Mouse (Mus musculus) forebrain, postnatal 0 days (tissue): ENCODE data around the gene 4930550C14Rik. TPM values are rescaled to one million over a fixed set of nuclear protein-coding genes. Genes with fewer than 3 reads are reported as not detected.

Experiments used
- ATAC-seq: fragments of 200-750 bp; cut with Nextera tagmentation; 2 replicates; pipeline ENCODE4 v1.8.0; 2017; ENCODE audit warnings: mild to moderate bottlenecking, moderate library complexity
- DNase-seq: peaks from one replicate; pipeline ENCODE4 v3.0.0-alpha.2; 2015
- H3K27ac ChIP-seq: fragments of 300-500 bp; sonication (generic); 2 replicates; pipeline ENCODE4 v1.5.1; 2014; ENCODE audit warnings: low read depth, mild to moderate bottlenecking, antibody characterized with exemption, low read length, moderate library complexity, mixed read lengths
- H3K27me3 ChIP-seq: fragments of 300-500 bp; sonication (generic); 2 replicates; pipeline ENCODE4 v1.6.1; 2014; ENCODE audit warnings: mild to moderate bottlenecking, low read length, mixed read lengths; ENCODE audit not compliant: insufficient read depth
- H3K36me3 ChIP-seq: fragments of 300-500 bp; sonication (generic); 2 replicates; pipeline ENCODE4 v1.6.1; 2014; ENCODE audit warnings: mild to moderate bottlenecking, moderate library complexity; ENCODE audit not compliant: insufficient read depth
- H3K4me1 ChIP-seq: fragments of 300-500 bp; sonication (generic); 2 replicates; pipeline ENCODE4 v1.6.1; 2014; ENCODE audit warnings: antibody characterized with exemption; ENCODE audit not compliant: insufficient read depth
- H3K4me2 ChIP-seq: fragments of 300-500 bp; sonication (generic); 2 replicates; pipeline ENCODE4 v1.6.1; 2014; ENCODE audit warnings: low read depth, mild to moderate bottlenecking, moderate library complexity
- H3K4me3 ChIP-seq: fragments of 300-500 bp; sonication (generic); 2 replicates; pipeline ENCODE4 v1.5.1; 2014; ENCODE audit warnings: low read depth, low read length, mixed read lengths
- H3K9ac ChIP-seq: fragments of 300-500 bp; sonication (generic); 2 replicates; pipeline ENCODE4 v1.6.1; 2014; ENCODE audit warnings: mild to moderate bottlenecking
- H3K9me3 ChIP-seq: fragments of 300-500 bp; sonication (generic); 2 replicates; pipeline ENCODE4 v1.6.1; 2016; ENCODE audit warnings: low read length
- CTCF ChIP-seq: sonication (generic); IDR thresholded peaks from 2 replicates; pipeline ENCODE4 v1.5.1; 2016; ENCODE audit warnings: antibody characterized with exemption, control low read depth, low read depth
- WGBS: fragments of 180-500 bp; shearing (Covaris S2); extraction: QIAGEN DNeasy Blood & Tissue Kit; methylation state at CpG from one replicate; pipeline ENCODE4 v1.1.7; 2014; 5-methylcytosine and 5-hydroxymethylcytosine counted together
- polyA plus RNA-seq: library from polyadenylated mRNA; unstranded; fragments of >200 nt; fragmentation: Nextera tagmentation; extraction: Ambion mirVana; gene quantifications from 2 replicates; pipeline ENCODE4 v1.2.1, GENCODE M21; 2015
- total RNA-seq: library from RNA; depleted of rRNA; stranded (reverse); fragments of >200 nt; gene quantifications from 2 replicates; pipeline ENCODE4 v1.2.3, GENCODE M21; 2014

4930550C14Rik gene
- total and polyA plus RNA-seq, 2 experiments from 2014 or later, result 0.38 to 0.54 TPM

DNA sequence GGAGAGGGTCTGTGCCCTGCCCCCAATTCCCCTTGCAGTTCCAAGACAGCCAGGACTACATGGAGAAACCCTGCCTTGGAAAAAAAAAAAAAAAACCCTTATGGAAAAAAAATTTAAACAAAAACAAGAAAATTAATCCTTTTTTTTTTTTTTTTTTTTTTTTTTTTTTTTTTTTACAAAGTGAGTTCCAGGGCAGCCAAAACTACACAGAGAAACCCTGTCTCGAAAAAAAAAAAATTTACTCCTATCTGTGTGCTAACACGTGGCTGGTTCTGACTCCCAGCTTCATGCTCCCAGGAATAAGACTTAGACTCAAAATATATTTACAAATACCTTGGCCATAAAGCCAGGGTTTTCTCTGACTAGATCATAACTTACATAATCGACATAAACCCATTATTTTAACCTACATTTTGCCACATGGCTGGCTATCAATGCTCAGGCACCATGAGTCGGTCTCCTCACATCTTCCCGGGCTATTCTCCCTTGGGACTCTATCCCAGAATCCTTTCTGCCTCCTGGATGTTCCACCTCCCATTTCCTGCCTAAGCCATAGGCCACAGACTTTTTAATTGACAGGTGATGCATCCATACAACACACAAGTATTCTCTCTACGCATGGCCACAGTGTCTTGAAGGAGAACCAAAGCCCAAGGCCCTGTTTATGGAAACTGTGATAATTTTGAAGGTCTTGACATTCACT is 2.1 kb downstream of the 4930550C14Rik start:
- WGBS, result 87% methylated on average over 6 of the region's 6 CpGs
- ATAC-seq (no peak), DNase-seq (no peak)
- Histone ChIP-seq H3K9me3 (no peaks in the 10 kb centered on the region), H3K27me3 (no peaks in the 10 kb centered on the region), H3K9ac (no peak overlapping the region), H3K4me2 (no peak overlapping the region), H3K4me1 (peaks cover 8% of the 10 kb centered on the region; the same call in 1 of the 2 replicates), H3K4me3 (no peak overlapping the region), H3K27ac (peak overlapping the region; percentile 91), H3K36me3 (no peaks in the 10 kb centered on the region)
- TF ChIP-seq CTCF, result no peak

DNA sequence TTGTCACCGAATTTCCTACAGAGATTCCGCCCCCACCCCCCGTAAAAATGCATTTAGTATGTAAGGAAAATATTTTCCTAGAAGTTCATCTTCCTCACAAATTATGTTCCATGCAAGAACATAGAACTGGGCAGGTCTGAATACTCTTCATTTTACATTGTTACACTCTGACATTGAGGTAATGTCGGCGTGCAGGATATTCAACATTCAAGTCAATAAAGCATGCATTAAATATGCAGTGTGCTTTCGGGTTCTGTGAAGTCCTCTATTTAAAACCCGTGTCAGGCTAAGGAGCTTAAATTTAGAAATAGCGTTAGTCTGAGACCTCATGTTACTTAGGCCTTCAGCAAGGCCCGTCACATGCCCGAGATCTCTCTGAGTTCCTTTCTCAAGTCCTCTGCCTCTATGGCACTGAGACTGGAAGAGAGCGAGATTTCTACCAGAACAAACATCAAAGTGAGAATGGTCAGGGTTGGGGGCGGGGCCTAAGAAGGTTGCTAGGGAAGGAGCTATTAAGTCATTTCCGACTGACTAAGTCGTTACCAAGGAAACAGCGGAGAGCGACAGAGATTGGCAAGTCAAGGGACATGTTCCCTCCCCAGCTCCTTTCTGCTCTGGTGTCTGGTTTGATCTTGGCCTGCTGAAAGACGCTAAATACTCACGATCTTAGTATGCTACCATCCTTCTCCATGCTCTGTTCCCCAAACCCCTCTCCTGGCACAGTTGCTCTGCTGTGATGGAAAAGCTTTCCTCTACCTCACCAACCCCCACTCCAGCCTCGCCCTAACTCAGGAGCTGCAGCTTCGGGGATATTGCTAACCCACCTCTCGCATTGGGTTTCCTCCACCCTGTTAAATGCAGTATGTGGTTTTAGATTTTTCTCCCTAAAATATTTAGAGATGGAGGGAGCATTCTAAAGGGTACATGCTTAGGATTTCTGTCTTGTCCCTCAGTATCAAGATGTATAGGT is 2.9 kb downstream of the 4930550C14Rik start:
- ATAC-seq (peak; percentile 99), DNase-seq (peak; percentile 91)
- peak overlapping the region; percentile 52 for H3K4me2 ChIP-seq
- peak overlapping the region; percentile 29 for H3K4me3 ChIP-seq
- H3K9ac ChIP-seq, result peak overlapping the region; percentile 56
- no peaks in the 10 kb centered on the region for H3K9me3 ChIP-seq
- peaks cover 8% of the 10 kb centered on the region; the same call in 1 of the 2 replicates for H3K4me1 ChIP-seq
- TF ChIP-seq CTCF, result no peak
- H3K36me3 ChIP-seq, result no peaks in the 10 kb centered on the region
- peak overlapping the region; percentile 91 for H3K27ac ChIP-seq
- 25% methylated on average over 21 of the region's 21 CpGs for WGBS
- H3K27me3 ChIP-seq, result no peaks in the 10 kb centered on the region

DNA sequence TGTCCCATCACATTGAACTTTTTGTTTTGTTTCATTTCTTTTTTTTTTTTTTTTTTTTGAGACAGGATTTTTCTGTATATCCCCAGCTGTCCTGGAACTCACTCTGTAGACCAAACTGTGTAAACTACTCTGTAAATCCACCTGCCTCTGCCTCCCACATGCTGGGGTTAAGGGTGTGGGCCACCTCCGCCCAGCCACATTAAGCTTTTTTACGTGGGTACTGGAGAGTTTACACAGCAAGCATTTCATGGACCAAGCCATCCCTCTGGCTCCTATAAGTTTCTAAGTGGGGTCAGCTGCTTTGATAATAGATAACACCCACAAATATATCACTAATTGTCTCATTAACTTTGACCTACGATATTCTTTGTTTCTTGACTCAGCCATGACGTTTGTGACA is 6.4 kb downstream of the 4930550C14Rik start:
- DNase-seq, result no peak
- Histone ChIP-seq H3K4me3 (no peak overlapping the region), H3K9ac (no peak overlapping the region), H3K36me3 (no peaks in the 10 kb centered on the region), H3K4me2 (no peak overlapping the region), H3K27me3 (no peaks in the 10 kb centered on the region), H3K9me3 (no peaks in the 10 kb centered on the region), H3K27ac (no peak overlapping the region), H3K4me1 (0 out of 2 replicates have a peak, but pooled peaks cover 2% of the 10 kb centered on the region)
- TF ChIP-seq CTCF, result no peak
- ATAC-seq, result no peak
- WGBS, result 90% methylated on average over 4 of the region's 4 CpGs

DNA sequence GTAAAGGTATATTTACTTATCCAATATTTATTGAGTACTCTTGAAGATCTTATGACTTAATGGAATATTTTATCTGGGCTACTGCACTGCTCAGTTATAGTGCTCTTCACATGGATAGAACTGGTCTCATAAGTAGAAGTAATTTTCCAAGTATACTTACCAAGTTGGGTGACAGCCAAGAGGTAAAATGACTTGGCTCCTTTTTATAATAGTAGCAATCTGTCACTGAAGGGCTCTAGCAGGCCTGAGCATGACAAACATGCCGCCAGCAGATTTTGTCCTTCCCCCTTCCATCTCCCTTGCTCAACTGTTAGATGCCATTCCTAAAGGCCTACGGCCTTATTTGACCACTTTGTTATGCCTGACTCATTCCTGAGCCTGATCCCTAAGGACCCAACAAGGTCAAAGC is 6.8 kb downstream of the 4930550C14Rik start:
- H3K4me3 ChIP-seq, result no peak overlapping the region
- H3K4me1 ChIP-seq, result 0 out of 2 replicates have a peak, but pooled peaks cover 2% of the 10 kb centered on the region
- H3K27ac ChIP-seq, result no peak overlapping the region
- no peak for ATAC-seq
- no peaks in the 10 kb centered on the region for H3K36me3 ChIP-seq
- no peak overlapping the region for H3K4me2 ChIP-seq
- no peak for DNase-seq
- H3K27me3 ChIP-seq, result no peaks in the 10 kb centered on the region
- H3K9ac ChIP-seq, result no peak overlapping the region
- 79% methylated on average over 2 of the region's 2 CpGs for WGBS
- no peaks in the 10 kb centered on the region for H3K9me3 ChIP-seq
- TF ChIP-seq CTCF, result no peak

DNA sequence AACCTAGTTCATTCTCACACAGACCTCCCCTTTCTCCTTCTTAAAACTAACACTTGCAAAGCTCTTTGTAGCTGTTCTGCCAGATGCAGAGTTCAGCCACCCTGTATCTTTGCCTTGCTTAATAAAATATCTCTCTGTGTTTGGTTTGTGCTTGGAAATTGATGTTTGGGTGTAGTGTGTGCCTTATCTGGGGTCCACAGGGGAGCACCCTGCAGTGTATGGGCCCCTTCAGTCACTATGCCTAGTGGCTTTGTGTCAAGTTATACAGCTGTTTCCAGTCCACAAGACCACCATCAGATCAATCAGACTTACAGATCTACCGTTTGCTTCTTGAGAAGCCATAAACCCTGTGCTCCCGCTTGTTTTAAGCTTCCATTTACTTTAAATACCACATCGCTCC is 7.3 kb downstream of the 4930550C14Rik start:
- DNase-seq, result no peak
- no peak for TF ChIP-seq CTCF
- H3K27me3 ChIP-seq, result no peaks in the 10 kb centered on the region
- H3K4me2 ChIP-seq, result no peak overlapping the region
- no peak overlapping the region for H3K9ac ChIP-seq
- 0 out of 2 replicates have a peak, but pooled peaks cover 2% of the 10 kb centered on the region for H3K4me1 ChIP-seq
- no peak overlapping the region for H3K27ac ChIP-seq
- 89% methylated on average over 3 of the region's 3 CpGs for WGBS
- H3K9me3 ChIP-seq, result no peaks in the 10 kb centered on the region
- no peak for ATAC-seq
- H3K4me3 ChIP-seq, result no peak overlapping the region
- H3K36me3 ChIP-seq, result no peaks in the 10 kb centered on the region

DNA sequence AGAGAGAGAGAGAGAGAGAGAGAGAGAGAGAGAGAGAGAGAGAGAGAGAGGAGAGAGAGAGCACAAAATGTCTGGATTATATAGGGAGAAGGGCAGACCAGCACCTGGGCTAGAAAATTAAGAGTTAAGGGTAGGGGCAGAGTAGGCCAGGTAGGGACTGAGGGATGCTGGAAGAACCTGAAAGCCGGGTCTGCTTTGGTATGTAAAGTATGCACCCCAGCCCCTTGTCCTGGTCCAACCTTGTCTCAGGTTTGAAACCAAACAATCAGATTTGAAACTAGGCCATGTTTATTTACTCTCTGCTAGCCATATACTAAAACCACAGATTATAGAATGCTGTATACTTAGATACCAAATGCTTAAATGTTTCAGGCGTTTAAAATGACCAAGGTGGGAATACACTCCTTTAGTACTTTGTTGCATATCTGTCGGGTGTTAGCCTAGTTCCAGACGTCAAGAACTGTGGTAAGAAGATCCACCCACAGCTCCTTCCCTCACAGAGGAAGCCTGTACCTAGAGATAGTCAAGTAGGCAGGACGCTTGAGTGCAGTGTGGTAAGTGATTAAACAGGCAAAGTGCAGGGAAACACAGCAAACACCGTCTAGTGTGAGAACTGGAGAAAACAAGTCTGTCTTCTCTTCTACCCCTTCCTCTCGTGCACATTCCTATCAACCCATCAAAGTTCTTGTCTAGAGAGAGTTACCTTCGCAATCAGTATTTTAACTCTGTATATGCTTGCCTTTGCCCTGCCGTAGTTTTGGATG is 20.2 kb downstream of the 4930550C14Rik start:
- no peaks in the 10 kb centered on the region for H3K9me3 ChIP-seq
- no peak for TF ChIP-seq CTCF
- H3K4me1 ChIP-seq, result no peaks in the 10 kb centered on the region
- no peak overlapping the region for H3K27ac ChIP-seq
- ATAC-seq (no peak), DNase-seq (no peak)
- no peaks in the 10 kb centered on the region for H3K36me3 ChIP-seq
- no peak overlapping the region for H3K9ac ChIP-seq
- no peak overlapping the region for H3K4me2 ChIP-seq
- H3K4me3 ChIP-seq, result no peak overlapping the region
- WGBS, result 81% methylated on average over 9 of the region's 9 CpGs
- no peaks in the 10 kb centered on the region for H3K27me3 ChIP-seq
